Mouse (Mus musculus): ENCODE results near the gene Nup210l.
"Not testable (repeated sequence)": the region's sequence is repeated elsewhere in the genome, so short reads cannot be mapped to it uniquely, and the experiment has no call there.

Gene Nup210l

DNA sequence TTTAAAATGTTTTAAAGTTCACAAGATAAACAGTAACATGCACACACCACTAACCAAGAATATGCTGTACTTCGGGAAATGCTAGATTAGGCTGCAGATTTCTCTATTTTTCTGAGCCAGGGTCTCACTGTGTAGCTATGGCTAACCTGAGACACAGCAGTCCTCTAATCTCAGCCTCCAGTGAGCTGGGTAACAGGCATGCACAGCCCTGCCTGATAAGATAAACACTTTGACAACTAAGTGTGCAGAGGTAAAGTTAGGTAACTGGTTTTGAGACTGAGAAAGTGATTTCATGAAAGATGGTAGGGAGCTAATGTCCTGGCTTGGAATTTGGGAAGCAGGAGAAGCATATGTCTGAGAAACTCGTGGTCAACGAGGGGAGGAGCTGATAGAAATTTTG lies 9.5 kb upstream of the Nup210l start:
- no peak for DNase-seq (ENCODE audit: low spot score)

DNA sequence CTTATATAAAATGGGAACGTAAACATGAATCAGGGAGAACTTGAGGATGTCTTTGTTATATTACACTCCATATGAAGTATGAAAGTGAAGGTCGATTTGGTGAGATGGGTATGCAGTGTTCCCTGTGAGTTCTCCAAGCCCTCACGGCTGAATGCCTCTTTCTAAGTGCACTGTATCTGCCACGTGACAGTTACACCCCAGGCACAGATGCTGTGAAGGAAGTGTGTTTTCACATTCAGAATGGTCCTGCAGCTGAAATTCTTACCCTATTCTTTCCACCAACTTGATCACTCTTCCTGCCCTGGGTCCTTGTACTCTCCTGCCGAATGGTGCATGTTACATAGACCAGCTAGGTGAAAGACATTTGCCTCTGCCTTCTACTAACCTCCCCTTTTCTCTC lies 6.0 kb upstream of the Nup210l start:
- DNase-seq (ENCODE audit: low spot score) = no peak

DNA sequence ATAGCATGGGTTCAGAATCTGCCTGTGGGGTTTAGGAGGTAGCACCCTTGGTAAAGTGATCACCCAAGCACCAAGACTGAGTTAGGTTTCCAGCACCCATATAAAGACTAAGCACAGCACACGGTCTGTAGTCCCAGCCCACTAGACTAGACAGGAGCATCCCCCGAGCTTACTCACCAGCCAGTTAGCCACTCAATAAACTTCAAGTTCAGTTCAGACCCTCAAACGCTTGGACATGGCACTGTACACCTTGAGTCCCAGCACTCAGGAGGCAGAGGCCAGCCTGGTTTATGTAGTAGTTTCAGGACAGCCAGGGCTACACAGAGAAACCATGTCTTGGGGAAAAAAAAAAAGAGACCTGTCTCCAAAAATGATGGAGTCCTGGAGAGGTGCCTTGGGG lies 2.9 kb upstream of the Nup210l start:
- no peak for DNase-seq (ENCODE audit: low spot score)

DNA sequence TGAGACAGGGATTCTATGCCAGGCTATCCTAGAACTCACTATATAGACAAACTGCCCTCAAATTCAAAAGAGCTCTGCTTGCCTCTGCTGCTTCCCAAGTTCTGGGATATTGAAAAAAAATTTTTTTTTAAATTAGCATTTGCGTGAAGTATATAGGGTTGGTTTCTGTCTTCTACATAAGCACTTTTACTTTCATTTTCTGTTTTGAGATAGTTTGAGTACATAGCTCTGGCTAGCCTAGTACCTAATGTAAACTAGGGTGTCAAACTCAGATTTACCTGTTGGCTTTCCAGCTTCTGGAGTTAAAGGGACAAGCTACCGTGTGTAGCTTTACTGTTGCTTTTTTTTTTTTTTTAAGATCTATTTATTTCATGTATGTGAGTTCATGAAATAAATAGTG lies 2.3 kb upstream of the Nup210l start:
- no peak for DNase-seq (ENCODE audit: low spot score)

DNA sequence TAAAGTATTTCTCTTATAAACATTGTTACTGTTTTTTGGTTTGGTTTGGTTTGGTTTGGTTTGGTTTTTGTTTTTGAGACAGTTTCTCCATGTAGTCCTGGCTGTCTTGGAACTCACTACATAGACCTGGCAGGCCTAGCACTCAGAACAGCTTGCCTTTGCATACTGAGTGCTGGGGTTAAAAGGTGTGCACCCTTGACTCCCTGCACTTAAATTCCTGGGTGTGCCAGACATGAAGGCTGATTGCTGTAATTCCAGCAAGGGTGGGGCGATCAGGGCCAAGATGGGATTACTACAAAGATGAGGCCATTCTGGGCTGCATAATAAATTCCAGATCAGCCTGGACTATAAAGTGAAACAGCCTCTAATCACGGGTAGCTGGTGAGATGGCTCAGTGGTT lies 1.7 kb upstream of the Nup210l start:
- no peak for DNase-seq (ENCODE audit: low spot score)

DNA sequence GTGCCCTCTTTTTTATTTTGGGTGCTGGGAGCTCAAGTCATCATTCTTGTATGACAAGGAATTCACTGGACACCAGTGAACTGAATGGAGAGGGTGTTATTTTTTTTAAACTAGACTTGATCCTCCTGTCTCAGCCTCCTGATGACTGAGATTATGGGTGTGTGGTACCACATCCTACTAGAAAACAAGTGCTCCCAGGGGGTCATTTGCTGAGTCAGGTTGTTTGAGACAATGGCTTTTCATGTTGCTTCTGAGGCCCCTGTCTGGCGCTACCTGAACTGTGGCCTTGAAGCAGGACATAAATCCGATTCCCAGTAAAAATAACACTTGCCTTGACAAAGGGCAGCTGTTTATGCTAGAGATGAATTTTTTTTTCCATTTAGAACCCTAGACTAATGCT lies 756 bp upstream of the Nup210l start:
- DNase-seq (ENCODE audit: low spot score) = no peak

DNA sequence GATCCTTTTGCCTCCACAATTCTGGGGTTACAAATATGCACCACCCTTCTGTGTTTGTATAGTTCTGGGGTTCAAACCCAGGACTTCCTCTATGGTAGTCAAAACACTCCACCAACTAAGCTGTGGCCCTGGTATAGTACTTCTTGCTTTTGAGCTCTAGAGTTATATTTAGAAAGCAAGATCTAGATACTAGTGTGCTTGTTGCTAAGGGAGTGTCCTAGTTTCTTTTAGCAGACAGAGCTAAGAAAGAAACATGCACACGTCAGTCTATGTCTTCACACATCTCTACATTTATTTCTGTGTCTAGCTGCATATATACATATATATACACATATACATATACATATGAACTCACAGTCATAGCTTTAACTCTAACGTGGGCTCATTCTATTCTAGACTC lies 7.8 kb downstream of the Nup210l start:
- no peak for DNase-seq (ENCODE audit: low spot score)

DNA sequence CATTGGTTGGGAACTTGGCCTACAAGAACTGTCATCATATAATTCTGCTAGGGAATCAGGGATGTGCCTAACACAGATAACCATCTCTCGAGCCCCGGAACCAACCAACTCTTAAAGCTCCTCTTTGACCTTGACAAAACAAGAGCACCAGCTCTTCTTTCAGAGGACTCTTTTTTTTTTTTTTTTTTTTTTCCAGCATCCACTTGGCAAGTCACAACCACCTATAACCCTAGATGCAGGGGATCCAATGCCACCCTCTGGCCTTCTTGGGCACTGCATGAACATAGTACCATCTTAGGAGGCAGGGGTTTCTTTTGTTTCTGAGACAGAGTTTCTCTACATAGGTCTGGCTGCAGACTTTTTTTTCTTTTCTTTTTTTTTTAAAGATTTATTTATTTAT lies 10.4 kb downstream of the Nup210l start:
- DNase-seq (ENCODE audit: low spot score) = peak; percentile 29

DNA sequence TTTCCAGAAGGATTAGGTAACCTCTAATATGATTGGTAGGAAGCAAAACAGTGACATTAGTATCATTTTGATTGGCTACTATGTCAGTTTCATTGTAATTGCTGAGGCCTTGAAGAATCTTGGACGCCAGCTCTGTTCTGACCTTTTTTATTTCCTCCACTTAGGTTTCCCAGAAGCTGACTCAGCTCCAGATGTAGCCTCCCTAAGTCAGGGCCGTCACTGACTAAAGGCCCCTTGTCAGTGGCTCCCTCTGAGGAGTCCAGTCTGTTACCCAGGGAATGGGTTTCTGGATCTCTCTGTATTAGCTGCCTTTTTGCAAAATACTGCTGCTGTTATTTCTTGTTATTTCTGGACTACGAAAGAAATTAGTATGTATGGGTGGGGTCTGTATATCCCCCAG lies 11.6 kb downstream of the Nup210l start:
- no peak for DNase-seq (ENCODE audit: low spot score)

DNA sequence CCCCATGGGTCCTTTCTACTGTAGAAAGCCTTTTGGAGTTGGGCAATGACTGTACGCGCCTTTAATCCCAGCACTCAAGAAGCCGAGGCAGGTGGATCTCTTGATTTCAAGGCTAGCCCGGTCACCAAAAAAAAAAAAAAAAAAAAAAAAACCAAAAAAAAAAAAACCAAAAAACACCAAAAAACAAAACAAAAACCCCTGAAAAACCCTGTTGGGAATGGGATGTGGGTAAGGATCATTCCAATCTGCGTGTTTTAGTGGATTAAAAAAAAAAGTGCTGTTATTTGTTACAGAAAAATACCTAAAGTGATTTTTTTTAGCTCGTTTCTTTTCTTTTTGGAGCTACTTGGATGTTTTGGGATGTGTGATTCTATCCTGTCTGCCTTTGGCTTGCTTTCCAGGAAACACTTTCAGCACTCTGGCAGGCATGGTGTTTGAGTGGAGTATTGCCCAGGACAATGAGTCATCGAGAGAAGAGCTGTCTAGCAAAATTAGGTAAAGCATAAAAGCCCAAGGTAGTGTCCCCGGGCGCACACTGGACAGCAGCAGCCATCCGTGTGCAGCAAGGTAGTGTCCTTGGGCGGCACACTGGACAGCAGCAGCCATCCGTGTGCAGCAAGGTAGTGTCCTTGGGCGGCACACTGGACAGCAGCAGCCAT lies 14.3 kb downstream of the Nup210l start:
- peak; percentile 33 for DNase-seq (ENCODE audit: low spot score)

DNA sequence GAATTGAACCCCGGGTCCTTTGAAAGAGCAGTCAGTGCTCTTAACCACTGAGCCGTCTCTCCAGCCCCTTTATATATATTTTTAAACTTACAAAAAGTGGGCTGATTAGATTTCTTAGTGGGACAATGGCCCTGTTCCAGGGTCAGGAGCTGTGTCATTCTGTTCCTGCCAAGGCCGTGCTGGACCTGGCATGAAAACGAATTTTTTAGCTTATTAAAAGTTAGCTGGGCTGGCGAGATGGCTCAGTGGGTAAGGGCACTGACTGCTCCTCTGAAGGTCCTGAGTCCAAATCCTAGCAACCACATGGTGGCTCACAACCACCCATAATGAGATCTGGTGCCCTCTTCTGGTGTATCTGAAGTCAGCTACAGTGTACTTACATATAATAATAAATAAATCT lies 18.1 kb downstream of the Nup210l start:
- DNase-seq (ENCODE audit: low spot score) = not testable (repeated sequence)

DNA sequence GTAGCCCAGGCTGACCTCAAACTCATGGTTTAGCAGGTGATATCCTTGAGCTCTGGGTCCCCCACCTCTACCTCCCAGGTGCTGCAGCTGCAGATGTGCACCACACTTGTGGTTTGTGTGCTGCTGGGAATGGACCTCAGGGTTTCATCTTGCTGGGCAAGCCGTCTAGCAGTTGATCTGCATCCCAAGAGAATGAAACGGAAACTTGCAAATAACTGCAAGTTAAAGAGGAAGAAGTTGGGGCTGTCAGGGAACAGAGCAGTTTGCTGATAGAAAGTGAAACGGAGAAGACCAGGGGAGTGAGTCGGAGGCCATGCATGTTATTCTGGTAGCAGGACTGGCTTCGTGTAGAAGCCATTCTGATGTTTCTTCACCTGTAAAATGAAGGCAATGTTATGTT lies 21.8 kb downstream of the Nup210l start:
- no peak for DNase-seq (ENCODE audit: low spot score)

DNA sequence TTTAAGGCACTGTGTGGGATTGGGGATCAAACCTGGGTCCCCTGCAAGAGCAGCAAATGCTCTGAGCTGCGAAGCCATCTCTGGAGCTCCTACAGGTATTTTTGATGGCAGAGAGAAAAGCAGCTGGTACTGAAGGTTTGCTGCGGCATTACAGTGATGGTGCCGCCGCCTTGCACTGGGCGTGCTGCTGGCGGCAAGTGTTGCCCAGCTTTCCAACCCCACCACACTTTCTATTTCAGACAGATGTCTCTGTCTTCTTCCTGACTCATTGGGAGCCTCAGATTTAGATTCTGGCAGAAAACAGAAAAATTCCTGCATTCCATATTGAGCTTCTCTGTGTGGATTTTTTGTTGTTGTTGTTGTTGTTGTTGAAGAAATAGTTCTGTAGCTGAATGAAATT lies 23.9 kb downstream of the Nup210l start:
- DNase-seq (ENCODE audit: low spot score) = no peak

DNA sequence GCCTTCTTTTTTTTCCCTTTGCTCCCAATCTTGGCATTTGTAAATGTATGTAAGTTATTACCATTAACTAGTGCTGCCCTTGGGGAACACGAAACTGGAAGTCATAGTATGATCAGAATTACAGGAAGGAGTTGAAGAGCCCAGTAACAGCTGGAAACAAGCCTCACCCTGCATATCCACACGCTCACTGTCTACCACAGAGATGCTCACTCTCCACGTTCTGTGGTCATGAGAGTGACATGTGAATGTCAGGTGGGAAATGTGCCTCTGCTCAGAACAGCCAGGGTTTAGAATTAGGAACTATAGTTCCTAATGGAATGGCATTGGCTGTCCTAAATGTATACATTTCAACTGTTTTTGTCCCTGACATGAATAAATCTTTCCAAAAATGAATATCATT lies 28.8 kb downstream of the Nup210l start:
- no peak for DNase-seq (ENCODE audit: low spot score)

DNA sequence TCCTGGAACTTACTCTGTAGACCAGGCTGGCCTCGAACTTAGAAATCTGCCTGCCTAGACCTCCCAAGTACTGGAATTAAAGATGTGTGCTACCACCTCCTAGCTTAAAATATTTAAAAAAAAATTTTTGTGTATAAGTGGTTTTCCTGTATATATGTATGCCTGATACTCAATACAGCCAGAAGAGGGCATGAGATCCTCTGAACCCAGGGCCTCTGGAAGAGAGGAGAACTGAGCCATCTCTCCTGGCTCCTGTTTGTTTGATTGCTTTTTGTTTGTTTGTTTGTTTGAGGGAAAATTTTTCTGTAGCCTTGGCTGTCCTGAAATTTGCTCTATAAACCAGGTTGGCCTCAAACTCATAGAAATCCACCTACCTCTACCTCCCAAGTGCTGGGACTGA lies 29.4 kb downstream of the Nup210l start:
- no peak for DNase-seq (ENCODE audit: low spot score)

DNA sequence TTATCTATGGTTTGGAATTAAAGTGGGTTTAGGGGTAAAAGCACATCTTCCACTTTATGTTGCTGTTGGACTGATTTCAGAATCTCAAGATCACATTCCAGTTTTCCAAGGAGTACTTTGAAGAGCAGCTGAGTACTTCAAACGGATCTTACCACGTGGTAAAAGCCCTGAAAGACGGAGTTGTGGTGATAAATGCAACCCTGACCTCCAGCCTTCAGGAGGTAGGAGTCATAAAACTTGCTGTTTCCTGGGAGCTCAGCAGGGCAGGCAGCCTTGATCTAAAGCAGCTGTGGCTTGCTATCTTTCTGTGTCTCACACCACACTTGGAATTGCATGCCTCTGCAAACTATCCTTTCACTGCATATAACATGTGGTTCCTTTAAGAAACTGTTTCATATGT lies 30.6 kb downstream of the Nup210l start:
- no peak for DNase-seq (ENCODE audit: low spot score)

DNA sequence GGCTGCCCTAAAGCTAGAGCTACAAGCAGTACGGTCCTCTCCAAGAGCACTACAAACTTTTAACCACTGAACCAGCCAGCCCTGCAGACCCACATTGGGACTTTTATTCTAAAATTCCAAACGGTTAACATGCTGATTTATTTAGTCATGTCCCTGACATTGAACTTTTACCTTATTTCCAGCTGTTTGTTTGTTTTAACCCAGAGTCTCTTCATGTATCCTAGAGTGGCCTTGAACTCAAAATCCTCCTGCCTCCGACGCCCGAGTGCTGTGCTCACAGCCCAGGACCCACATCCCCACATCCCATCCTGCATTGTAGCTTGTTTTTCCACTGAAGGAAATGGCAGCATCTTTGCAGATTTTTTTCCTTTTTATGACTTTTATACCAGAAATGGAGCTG lies 31.1 kb downstream of the Nup210l start:
- no peak for DNase-seq (ENCODE audit: low spot score)

DNA sequence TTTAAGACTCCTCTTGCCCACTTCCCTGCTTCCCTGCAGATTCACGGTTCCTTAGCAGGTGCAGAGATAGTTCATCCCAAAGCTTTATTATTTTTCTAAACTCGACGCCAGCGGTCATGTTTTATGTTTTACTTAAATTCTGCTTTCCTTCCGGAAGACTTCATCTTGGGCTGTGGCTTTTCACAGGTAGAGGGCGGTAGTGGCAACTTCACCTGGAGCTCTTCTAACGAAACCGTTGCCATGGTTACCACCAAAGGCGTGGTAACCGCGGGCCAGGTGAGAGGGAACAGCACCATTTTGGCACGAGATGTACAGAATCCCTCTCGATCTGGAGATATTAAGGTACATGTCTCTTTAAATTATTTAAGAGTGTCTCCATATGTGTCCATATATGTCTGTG lies 32.7 kb downstream of the Nup210l start:
- DNase-seq (ENCODE audit: low spot score) = no peak

DNA sequence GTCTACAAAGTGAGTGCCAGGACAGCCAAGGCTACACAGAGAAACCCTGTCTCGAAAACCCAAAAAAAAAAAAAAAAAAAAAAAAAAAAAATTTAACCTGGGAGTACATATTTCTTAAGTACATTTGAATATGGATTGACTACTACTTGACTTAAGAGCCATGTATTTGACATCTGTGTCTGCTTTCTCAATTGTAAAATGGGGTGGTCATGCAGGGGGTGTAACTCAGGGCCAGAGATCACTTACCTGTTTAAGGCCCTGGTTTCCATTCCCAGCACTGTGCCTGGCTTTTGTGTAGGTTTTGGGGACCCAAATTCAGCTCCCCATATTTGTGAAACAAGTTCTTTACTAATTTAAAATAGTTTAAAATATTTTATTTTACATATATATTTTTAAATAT lies 33.7 kb downstream of the Nup210l start:
- no peak for DNase-seq (ENCODE audit: low spot score)

DNA sequence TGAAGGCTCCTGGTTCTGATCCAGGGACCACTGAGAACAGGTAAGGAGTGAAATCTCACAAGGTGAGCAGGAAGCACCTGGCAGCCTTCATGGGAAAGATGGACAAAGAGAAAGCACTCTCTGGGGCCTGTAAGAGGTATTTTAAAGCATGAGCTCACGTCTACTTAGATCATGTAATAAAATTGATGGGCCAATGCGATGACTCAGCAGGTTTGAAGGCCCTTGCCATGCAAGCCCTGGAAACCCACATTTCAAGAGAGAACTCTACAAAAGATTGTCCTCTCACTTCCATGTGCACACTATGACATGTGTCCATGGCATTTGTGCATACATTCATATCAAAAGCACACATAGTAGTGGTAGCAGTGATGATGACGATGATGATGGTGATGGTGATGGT lies 36.0 kb downstream of the Nup210l start:
- no peak for DNase-seq (ENCODE audit: low spot score)

DNA sequence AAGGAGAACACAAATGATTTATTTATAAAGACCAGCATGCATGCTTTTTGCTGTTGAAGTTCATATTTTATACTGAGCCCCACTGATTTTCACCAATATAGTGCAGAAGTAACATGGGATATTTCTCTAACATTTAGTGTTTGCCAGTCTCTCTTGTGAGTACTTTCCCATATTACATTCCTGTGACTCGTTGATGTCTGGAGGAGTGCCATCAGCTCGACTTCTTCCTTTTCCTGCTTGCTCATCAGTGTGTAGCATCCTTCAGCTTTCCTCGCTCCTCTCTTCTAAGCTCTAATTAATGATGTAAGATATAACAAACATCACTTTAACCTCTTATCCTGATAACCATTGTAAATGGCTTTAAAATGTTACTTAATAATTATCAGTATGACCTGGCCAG lies 41.5 kb downstream of the Nup210l start:
- DNase-seq (ENCODE audit: low spot score) = no peak

DNA sequence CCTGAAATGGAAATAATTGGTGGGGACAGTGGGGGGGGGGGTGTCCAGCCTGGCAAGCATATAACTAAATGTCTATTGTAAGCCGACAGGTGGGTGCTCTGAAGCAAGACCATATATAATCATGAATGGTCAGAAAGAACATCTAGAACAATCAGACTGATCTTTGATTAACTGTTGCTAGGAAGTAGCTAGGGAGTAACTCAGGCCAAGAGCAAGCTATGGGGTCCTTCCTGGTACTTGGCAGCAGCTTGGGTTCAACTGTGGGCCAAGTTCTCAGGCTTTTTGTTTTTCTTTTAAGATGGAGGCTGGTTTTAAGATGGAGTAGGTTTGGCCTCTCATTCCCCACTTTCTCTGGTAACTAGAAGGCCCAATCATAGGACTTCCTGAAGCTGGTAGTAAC lies 42.7 kb downstream of the Nup210l start:
- no peak for DNase-seq (ENCODE audit: low spot score)

DNA sequence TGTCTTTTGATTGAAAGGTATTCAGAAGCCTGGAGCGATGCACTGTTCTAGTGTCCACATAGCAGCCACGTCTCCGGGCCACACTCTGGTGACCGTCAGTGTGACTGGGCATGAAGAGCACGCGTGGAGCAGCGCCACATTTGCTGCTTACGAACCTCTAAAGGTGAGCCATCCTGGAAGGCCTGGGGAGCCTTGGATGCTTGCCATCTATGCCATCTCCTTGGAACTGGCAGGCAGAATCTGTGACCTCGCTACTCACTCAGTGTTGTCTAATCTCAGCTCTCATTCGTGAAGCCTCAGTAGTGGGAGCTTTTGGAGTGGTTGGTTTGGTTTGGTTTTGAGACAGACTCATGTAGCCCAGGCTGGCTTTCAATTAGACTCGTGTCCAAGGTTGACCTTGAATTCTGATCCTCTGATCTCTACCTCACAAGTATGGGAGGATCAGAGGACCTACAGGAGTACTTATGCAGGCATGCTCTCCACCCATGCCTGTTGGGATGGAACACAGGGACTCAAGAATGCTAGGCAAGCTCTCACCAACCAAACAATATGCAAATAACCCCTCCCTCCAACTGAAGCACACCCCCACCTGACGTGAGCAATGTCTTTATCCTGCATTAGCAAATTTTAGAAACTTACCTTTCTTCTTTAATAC lies 47.3 kb downstream of the Nup210l start:
- no peak for DNase-seq (ENCODE audit: low spot score)

DNA sequence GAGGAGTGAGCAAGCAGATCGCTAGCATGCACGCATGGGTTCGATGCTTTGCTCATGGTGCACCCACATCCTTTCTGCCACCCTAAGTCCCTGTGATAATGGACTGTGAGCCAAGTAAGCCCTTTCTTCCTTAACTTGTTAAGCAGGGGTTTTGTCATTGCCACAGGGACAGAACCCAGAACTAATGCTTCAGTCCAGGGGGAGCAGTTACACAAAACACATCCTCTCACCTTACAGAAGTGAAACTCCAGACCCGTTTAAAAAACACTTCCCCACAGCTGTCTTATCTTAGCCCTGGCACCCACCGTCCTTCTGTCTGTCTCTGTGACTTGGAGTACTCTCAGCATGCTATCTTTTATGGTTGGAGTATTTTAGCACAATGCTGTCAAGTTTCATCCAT lies 52.1 kb downstream of the Nup210l start:
- DNase-seq (ENCODE audit: low spot score) = no peak

Data from ovary, postnatal 36 days (tissue).